Mouse (Mus musculus) small intestine, adult 2 months (tissue): ENCODE results near the gene Map2k6. TPM values are rescaled to one million over a fixed set of nuclear protein-coding genes. Genes with fewer than 3 reads are reported as not detected.
A peak's percentile ranks its signal among the peaks of the same experiment; 100 is the strongest.

Experiments
- H3K27ac ChIP-seq: fragments of 200-500 bp; 2 replicates; pipeline ENCODE4 v1.5.1; 2012; ENCODE audit warnings: low read depth, low read length, control low read depth, inconsistent platforms; ENCODE audit not compliant: insufficient read depth
- H3K27me3 ChIP-seq: fragments of 200-500 bp; 2 replicates; pipeline ENCODE4 v1.6.1; 2012; ENCODE audit warnings: mild to moderate bottlenecking, moderate library complexity, low read length, inconsistent platforms; ENCODE audit not compliant: control insufficient read depth, insufficient read depth
- H3K36me3 ChIP-seq: fragments of 200-500 bp; 2 replicates; pipeline ENCODE4 v1.6.1; 2012; ENCODE audit warnings: mild to moderate bottlenecking, low read length, control low read depth, inconsistent platforms; ENCODE audit not compliant: control insufficient read depth, insufficient read depth
- H3K4me1 ChIP-seq: fragments of 200-500 bp; 2 replicates; pipeline ENCODE4 v1.6.1; 2012; ENCODE audit warnings: low read length, inconsistent platforms, mixed read lengths; ENCODE audit not compliant: control insufficient read depth, insufficient read depth, insufficient read length
- H3K4me3 ChIP-seq: fragments of 200-500 bp; 2 replicates; pipeline ENCODE4 v1.5.1; 2012; ENCODE audit warnings: low read depth, mild to moderate bottlenecking, control low read depth, inconsistent platforms, low read length, moderate library complexity
- CTCF ChIP-seq: fragments of 200-500 bp; IDR thresholded peaks from 2 replicates; pipeline ENCODE4 v1.5.1; 2012; ENCODE audit warnings: low read depth, mild to moderate bottlenecking, control low read depth, inconsistent platforms, low read length, moderate library complexity, mixed read lengths; ENCODE audit not compliant: insufficient replicate concordance, insufficient read length; ENCODE audit errors: extremely low read depth
- POLR2A ChIP-seq: fragments of 200-500 bp; IDR thresholded peaks from 2 replicates; pipeline ENCODE4 v1.6.1; 2012; ENCODE audit warnings: low read depth, mild to moderate bottlenecking, control low read depth, inconsistent platforms, low read length, moderate library complexity
- WGBS: fragments of 180-500 bp; shearing (Covaris S2); methylation state at CpG from one replicate; pipeline ENCODE4 v1.1.7; 2018; 5-methylcytosine and 5-hydroxymethylcytosine counted together
- polyA plus RNA-seq: library from polyadenylated mRNA; depleted of rRNA; stranded (reverse); fragments of >200 nt; gene quantifications from 2 replicates; pipeline ENCODE4 v1.2.3, GENCODE M21; 2012

The Map2k6 gene
- polyA plus RNA-seq, 1 experiment: 1.5 TPM

DNA sequence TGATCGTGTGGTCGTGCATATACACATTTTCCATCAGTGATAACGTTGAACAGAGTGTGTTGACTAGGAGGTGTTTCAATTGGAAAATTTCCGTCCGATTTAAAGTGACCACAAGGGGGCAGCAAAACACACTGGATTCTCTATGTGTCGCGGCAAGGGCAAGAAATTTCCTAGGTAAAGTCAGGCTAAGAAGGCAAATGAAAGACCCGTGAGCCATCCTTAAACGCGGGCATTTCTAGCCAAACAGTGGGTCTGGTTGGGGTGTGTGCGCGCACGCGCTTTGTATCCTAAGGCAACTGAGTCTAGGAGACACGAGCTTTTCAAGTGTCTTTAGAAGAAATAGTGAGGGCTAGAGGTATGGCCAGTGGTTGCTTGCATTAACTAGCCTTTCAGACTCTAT is 138.7 kb downstream of the Map2k6 start:
- H3K4me3 ChIP-seq: no peak overlapping the region; the same call in 1 of the 2 replicates
- no peak overlapping the region for H3K27ac ChIP-seq
- 5% methylated on average over 15 of the region's 15 CpGs for WGBS
- no peaks in the 10 kb centered on the region for H3K36me3 ChIP-seq
- TF ChIP-seq POLR2A: no peak
- peak; percentile 42; the same call in 1 of the 2 replicates for TF ChIP-seq CTCF
- no peaks in the 10 kb centered on the region for H3K27me3 ChIP-seq
- H3K4me1 ChIP-seq: peaks cover 2% of the 10 kb centered on the region; the same call in 1 of the 2 replicates

DNA sequence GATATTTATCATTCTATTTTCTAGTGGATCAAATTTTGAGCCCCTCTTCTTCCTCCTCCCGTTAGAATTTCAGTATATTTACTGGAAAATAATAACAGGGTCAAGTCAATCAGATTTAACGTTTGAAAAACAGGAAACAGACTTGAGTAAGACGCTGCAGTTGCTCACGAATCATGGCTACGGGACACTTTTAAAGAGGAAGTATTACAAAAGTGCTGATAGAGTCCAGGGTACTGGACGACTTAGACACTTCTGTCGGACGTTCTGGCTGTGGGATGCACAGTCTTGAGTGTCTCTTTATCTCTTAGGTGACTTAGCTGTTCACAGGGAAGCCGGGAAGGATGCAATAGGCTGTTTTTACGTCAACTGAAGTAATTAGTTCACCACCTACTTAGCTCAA is 139.3 kb downstream of the Map2k6 start:
- TF ChIP-seq CTCF (no peak), POLR2A (no peak)
- Histone ChIP-seq H3K27me3 (no peaks in the 10 kb centered on the region), H3K36me3 (no peaks in the 10 kb centered on the region), H3K4me1 (peaks cover 2% of the 10 kb centered on the region; the same call in 1 of the 2 replicates), H3K27ac (no peak overlapping the region), H3K4me3 (no peak overlapping the region)
- 13% methylated on average over 10 of the region's 10 CpGs for WGBS

DNA sequence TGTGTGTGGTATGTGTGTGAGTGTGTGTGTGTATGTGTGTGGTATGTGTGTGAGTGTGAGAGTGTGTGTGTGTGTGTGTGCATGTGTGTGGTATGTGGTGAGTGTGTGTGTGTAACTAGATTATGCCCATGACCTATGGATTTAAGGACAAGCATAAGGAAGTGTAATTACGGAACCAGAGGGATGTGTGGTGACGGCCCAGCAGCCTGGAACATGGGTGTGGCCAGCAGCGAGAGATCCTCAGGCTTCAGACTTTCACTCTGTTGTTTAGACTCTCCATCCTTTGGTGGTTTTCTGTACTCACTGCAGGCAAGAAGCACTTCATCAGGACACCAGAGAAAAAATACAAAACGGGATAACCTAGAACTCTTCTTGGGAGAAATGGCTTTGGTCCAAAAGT is 143.0 kb downstream of the Map2k6 start:
- WGBS: 23% methylated on average over 4 of the region's 4 CpGs
- TF ChIP-seq POLR2A: no peak

DNA sequence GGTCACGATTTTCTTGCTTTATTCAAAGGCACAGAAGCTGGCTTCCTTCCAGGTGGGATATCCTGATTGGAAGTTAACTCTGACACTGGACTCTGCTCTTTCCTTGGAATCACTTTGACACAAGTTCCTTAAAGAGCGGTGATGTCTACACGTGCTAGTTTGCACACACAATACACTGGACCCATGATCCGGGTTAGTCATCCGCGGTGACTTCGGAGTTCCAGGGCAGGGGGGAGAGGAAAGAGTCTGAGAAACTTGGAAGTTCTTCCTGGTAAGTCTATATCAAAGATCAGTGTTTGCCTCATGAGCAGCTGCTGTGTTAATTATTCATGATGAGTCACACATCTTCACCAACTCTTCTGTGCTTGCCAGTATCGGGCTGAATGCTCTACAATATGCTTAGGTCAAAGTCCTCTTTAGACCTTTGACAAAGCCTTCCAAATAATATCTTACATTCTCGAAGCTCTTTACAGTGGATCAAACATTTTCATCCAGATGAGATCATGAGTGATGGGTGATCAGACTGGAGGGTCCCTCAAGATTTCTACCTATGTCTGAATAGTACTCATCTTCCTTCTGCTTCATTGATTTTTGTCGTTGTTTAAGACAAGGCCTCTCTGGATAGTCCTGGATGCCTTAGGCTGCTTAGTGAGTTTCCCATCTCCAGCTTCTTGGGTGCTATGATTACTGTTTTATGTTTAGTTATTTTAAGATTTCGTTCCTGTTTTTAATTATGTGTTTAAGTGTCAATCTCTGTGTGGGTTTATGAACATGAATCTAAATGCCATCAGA is 145.7 kb downstream of the Map2k6 start:
- TF ChIP-seq CTCF (no peak), POLR2A (no peak)
- no peaks in the 10 kb centered on the region for H3K36me3 ChIP-seq
- 36% methylated on average over 11 of the region's 11 CpGs for WGBS
- H3K27me3 ChIP-seq: no peaks in the 10 kb centered on the region; the same call in 1 of the 2 replicates
- H3K4me3 ChIP-seq: no peak overlapping the region
- peaks cover 7% of the 10 kb centered on the region for H3K4me1 ChIP-seq
- H3K27ac ChIP-seq: peak overlapping the region; percentile 78

More for the DNA sequence above, 143.0 kb downstream of the Map2k6 start:
- no peak overlapping the region for H3K27ac ChIP-seq
- no peaks in the 10 kb centered on the region for H3K36me3 ChIP-seq
- no peak overlapping the region for H3K4me3 ChIP-seq
- peaks cover 9% of the 10 kb centered on the region for H3K4me1 ChIP-seq
- H3K27me3 ChIP-seq: no peaks in the 10 kb centered on the region

DNA sequence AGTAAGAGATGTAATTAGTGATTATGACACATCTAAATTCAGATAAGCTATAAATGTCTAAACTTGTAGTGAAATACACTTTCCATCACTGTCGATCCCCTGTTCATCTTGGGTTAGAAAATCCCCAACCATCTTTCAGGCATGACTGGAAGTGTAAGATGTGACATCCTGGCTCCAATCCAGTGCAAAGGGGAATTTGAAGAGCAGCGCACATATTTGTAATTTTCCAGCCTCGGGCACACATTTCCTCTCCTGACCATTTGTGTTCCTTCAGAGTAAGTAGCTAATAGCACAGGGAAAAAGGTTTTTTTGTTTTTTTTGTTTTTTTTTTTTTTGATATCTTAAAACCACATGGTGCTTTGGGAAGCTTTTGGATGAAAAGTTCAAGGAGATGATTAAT is 146.5 kb downstream of the Map2k6 start:
- Histone ChIP-seq H3K27me3 (no peaks in the 10 kb centered on the region; the same call in 1 of the 2 replicates), H3K27ac (no peak overlapping the region), H3K4me3 (no peak overlapping the region), H3K4me1 (peaks cover 7% of the 10 kb centered on the region), H3K36me3 (no peaks in the 10 kb centered on the region)
- WGBS: 72% methylated on average over 3 of the region's 3 CpGs
- no peak for TF ChIP-seq CTCF
- TF ChIP-seq POLR2A: no peak

DNA sequence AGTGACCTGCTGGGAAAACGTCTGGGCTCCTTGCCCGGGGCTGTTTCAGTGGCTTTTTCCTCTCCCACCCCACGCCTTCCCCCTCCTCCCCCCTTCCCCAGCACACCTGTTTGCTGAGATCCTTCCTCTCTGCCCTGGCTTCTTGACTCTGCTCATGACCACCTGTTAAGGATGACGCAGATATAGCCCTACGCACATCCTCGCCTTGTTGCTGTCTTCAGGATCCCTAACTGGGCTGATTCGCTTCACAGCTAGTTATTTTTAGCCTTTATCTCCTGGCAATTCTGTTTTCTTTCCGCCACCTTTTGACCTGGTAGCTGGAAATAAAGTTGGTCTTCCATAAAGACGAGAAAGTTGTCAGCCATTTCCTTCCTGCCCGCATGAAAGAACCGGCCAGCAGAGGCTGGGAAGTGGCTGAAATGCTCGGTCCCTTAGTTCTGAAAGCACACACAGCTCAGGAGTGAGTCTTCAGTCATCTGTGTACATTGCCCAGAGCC is 152.6 kb downstream of the Map2k6 start:
- Histone ChIP-seq H3K27ac (no peak overlapping the region), H3K4me1 (no peaks in the 10 kb centered on the region), H3K27me3 (no peaks in the 10 kb centered on the region; the same call in 1 of the 2 replicates), H3K36me3 (no peaks in the 10 kb centered on the region), H3K4me3 (no peak overlapping the region)
- no peak for TF ChIP-seq POLR2A
- no peak for TF ChIP-seq CTCF
- 61% methylated on average over 12 of the region's 12 CpGs for WGBS

DNA sequence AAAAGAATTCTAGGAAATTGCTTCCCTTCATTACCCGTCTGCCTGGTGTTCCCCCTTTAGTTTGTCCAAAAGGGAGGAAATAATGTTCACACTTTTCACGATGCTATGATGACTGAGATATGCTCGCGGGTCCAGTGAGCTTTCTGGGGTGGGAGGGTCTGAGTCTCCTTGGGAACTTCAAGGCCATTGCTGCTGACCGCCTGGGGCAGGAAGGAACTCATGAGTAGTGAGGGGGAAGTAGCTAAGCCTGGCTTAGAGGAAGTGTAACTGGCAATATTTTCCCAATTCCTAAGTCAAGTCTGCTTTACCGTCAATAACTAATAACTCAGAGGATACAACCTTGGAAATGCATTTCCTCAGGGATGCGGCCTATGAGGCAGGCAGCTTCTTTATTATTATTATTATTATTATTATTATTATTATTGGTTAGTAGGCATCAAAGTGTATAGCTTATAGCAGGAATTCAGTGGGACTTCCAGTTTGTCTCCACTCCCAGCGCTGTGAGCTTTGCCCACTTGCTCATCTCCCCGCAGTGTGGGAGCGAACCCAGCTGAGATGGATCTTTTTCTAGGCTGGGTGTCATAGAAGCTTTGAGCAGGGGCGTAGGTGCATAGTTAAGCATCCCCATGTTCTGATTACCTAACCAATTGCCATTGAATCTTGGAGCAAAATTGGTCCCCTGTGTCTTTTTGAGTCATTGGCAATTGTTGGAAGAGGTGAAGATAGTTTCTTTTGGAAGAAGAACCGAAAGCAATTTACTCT is 163.6 kb downstream of the Map2k6 start:
- H3K4me3 ChIP-seq: no peak overlapping the region
- no peaks in the 10 kb centered on the region; the same call in 1 of the 2 replicates for H3K4me1 ChIP-seq
- H3K27me3 ChIP-seq: no peaks in the 10 kb centered on the region
- WGBS: 79% methylated on average over 12 of the region's 12 CpGs
- TF ChIP-seq POLR2A (no peak), CTCF (no peak)
- H3K36me3 ChIP-seq: no peaks in the 10 kb centered on the region
- no peak overlapping the region for H3K27ac ChIP-seq
